Mouse (Mus musculus): ENCODE measurements around the gene Ctns.

The Ctns gene

DNA sequence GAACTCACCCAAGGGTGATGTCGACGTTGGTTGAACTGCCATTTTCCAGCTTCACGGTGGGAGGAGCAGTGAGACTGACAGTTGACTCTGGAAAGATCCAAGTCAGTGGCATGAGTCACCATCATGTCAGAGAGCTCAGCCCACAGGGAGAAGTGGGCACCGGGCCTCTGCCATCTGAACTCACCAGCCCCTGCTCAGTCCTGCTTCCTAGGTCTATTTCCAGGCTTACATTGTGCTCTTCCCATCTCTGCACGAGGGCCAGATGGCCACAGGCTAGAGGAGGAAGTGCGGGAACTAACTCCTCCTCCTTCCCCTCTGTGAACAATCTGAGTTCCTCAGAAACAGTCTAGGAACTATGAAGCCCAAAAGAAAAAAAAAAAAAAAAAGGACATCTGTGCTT lies 5.8 kb downstream of the Ctns start:
- DNase-seq (ENCODE audit: low spot score in 2 of 2): no peak

DNA sequence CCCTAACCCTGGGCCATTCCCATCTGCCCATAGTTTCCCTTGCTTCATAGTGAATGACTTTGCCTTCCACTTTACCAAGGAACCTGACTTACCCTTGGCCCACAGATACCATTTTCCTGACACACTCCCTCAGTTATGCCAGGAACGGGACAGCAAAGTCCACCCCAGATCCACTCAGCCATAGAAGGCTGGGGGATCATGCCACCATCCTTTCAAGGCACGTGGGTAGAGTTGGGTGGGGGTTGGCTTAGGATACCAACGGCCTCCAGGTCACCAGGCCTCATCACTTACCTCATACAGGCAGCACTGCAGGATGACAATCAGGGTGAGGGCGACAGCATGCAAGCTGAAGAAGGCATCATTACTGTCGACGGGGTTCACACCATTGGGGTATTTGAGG lies 11.6 kb downstream of the Ctns start:
- no peak for DNase-seq (ENCODE audit: low spot score in 2 of 2)

DNA sequence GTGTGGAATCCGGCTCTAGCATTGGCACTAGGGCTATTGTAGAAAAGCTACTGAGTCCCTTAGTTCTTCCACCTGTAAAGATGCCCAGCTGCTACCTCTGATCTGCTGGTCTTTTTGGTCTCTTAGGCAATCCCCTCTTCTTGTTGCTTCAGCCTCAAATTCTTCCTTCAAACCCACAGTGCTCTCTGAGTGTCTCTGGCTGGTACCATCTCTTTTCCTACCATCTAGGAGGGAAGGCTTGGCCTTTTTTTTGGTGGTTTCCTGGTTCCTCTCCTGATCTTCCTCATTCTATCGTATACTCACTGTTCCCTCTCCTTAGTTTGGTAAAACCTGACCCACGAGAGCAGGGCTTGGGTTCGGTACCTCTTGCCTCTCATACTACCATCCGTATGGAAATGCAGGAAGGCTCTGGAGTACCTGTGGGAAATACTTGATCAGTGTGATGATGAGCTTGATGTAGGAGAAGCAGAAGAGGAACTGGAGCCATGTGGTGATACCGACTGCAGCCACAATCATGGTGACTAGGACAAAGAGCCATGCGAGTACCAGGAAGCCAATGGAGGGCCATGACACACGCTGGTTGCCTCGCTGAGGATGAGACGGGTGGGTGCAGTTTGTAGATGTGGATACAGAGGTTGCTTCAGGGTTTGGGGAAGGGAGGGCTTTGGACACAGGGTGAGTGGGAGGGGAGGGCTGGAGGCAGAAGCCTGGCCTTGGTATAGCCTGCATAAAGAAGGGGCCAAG lies 12.8 kb downstream of the Ctns start:
- DNase-seq (ENCODE audit: low spot score in 2 of 2): no peak

DNA sequence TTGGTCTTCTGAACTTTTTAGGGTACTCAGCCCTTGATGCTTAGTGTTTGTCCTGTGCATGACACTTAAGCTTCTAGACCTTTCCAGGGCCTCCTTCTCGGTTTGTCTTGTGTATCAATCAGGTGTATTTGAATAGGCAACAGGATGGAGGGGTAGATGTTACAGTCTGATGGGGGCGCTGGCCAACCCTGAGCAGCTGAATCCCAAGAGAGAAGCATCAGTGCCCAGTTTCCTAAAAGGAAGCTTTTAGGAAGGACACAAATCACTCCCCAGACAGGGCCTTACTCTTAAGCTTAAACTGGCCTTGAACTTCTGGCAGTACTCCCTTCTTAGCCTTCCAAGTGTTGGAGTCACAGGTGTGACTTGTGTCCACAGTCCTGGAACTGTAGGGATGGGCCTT lies 20.9 kb downstream of the Ctns start:
- DNase-seq (ENCODE audit: low spot score in 2 of 2): no peak

DNA sequence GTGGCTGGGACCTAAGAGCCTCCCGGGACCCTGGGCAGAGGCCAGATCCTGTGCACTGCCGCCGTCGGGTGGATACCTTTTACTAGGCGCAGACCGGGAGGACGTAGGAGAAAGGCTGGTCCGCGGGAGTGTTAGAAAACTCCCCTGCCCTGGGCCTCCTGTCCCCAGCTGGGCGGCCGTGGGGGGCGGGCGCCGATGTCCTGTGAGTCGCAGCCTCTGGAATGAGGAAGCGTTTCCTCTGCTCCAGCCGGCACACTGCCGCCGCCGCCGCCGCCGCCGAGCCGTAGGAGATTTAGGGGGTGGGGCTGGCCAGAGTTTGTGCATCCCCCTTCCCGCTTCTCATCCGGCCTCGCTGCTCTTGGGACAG lies 21.4 kb downstream of the Ctns start:
- peak; percentile 84 to 89 for DNase-seq (ENCODE audit: low spot score in 2 of 2)

DNA sequence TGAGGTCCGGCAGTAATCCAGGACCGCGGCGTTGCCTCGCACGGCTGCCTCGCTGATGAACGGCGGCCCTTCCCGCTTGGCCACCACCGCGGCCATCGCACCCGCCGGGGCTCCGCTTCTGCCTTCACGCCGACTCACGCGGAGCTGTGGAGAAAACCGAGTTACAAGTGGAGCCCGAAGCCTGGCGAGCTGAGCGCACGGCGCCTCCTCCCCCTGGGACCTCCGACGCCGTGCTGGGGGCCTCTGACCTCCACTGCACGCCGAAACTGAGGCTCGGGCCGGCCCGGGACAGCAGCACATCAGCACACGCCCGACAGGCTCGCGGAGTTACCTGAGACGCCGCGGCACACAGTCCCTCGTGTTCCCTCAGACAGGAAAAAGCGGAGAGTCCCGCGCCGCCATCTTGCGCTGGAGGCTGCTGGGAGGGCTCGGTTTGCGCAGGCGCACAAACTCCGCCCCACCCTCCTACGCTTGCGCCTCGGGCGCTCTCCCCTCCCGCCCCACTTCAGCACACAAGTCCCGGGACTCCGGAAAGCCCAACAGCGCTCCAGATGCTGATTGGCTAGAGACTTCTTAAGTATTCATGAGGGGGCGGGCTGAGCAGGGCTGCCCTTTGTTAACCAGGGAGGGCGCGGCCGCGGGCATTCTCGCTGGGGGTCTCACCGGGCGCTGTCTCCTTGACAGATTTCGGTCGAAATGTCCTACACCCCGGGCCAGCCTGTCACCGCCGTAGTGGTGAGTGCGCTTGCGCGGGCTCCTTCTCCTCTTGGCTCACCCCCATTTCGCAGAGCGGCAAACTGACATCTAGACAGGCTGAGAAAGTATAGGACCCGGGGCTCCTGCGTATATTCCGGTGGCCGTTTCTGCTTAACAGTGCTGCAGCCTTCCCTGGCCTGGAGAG lies 22.0 kb downstream of the Ctns start, which contains the start of the genes Emc6 and Tax1bp3:
Gene Emc6, minus strand, starts transcription at position 430 of the 901 bp plus-strand sequence.
Gene Tax1bp3, plus strand, starts transcription at position 476 of the 901 bp plus-strand sequence.
- DNase-seq (ENCODE audit: low spot score in 2 of 2): peak; percentile 95 to 97

DNA sequence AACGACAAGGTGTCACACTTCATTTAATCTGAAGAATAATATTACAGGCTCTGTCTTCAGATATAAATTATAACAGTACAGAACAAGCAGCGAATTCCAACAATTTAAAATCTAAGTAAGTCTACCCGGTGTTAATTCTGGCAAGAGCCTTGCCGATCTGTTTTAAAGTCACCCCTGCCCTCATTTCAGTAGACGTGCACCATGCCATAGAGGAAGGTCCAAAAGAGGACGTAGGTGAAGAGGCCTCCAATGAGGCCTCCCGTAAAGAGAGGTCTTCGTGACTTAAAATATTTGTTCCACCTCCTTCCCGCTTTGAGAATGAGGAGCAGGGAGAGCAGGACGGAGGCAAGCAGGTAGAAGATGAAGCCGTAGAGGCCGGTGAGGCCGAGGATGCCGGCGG lies 22.7 kb downstream of the Ctns start:
- no peak for DNase-seq (ENCODE audit: low spot score in 2 of 2)

DNA sequence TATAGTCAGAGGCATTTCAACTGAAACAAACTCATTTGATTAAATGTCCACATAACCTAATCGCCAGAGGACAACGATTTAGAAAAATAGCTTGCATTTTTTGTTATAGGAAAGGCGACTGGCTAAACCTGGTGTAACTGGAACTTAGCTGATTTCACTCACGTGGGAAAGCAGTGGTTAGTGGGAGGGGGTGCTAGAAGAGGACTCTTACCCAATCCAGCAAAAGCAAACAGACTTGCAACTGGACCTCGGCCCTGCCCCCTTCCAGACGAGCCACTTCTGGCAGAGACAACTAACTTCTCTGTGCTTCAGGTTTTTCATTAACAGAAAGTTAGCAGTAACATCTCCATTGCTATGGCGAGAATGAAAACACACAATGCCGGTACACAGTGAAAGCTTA lies 23.2 kb downstream of the Ctns start:
- DNase-seq (ENCODE audit: low spot score in 2 of 2): no peak

DNA sequence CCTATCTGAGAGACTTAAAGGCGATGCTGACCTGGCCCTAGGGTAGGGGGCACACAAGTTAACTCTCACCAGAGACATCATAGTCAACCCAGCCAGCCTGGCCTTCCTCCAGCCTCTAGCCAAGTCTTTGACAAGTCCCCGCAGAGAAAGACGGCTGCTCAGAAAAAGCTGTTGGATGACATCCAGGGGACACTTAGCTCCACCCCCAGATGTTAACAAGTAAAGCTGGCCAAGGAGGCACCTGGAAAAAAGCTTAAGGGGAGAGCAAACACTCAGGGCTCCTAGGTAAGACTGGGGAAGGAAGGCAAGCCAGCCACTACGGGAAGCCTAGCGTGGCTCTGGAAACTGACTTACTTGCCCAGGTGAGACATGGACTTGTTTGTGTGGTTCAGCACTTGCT lies 26.7 kb downstream of the Ctns start:
- DNase-seq (ENCODE audit: low spot score in 2 of 2): no peak

DNA sequence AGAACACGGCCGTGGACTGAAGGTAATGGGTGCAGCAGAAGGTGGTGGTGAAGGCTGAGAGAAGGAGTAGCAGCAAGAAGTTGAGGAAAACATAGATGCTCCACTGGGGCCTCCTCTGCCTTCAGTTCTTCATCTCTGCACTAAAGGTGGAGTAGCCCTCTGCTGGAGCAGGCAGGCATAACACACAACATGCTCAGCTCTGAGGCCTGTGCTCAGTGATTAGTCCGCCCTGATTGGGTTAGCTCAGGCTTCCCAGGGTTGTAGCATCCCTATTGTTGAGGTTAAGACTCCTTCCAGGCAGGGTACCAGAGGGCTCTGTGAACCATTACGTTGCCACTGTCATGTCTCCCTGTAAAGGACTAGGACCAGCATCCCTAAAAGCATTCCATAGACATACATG lies 29.6 kb downstream of the Ctns start:
- DNase-seq (ENCODE audit: low spot score in 2 of 2): peak in 1 of 2 experiments; percentile 69

DNA sequence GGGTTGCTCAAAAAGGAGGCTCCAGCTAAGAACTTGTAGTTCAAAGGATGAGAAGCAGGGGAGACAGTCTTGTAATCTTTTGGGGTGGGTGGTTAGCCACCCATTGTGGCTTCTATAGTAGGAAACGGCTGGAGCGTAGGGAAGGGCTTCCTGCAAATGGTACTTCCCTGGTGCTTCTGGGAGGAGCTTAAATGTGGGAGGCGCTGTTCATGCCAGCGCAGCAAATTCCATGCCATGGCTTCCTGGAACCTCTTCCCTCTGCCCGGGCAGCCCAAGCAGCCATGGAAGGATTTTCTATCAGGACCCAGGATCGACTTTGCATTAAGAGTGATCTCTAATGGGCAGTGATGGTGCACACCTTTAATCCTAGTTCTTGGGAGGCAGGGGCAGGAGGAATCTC lies 30.3 kb downstream of the Ctns start:
- DNase-seq (ENCODE audit: low spot score in 2 of 2): no peak

DNA sequence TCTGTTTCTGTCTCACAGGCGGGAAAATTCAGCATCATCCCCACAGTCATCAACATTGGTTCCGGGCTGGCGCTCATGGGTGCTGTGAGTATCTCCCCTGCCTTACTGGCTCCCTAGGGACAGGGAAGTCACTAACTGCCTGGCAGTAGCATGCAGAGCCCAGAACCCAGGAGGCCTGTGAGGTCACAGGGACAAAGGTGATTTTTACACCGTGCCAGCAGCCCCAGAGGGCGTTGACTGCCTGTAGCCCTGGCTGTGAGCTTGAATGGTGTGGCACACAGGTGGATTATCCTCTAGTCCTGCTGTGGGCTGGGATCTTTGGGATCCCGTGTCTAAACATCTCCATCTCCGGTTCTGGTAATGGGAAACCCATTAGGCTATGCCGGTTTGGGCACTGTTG lies 30.8 kb downstream of the Ctns start:
- DNase-seq (ENCODE audit: low spot score in 2 of 2): no peak

DNA sequence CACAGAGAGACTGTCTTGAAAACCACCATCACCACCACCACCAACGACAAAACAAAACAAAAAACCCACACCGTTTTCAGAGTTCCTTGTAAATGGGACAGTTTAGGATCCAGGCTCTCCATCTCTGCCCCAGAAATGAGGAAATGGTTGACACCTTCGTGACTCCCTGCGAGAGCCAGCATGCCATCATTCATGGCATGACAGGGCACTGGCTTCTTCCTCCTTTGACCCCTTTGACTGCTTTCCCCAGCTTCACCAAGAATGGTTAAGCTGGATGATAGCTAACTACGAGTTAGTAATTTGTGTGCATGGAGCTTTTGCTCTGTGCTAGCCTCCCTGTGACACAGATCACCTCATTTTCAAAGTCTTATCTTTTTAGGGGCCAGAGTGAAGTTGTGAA lies 36.6 kb downstream of the Ctns start:
- no peak for DNase-seq (ENCODE audit: low spot score in 2 of 2)

DNA sequence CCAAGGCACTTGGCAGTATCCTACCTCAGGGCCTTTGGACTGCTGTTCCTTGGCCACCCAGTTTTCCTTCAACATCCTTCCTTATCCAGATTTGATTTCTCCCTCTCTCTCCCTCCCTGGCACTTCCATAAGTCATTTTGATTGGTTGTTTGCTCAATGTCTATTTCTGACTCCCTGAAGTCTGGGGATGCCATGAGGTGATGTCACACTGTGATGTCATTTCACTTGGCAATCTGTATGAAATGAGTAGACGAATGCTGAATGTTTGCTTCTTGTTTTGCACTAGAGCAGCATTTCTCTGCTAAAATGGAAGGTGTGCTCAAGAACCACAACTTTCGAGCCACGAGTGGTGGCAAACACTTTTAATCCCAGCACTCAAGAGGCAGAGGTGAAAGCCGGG lies 37.2 kb downstream of the Ctns start:
- DNase-seq (ENCODE audit: low spot score in 2 of 2): no peak

DNA sequence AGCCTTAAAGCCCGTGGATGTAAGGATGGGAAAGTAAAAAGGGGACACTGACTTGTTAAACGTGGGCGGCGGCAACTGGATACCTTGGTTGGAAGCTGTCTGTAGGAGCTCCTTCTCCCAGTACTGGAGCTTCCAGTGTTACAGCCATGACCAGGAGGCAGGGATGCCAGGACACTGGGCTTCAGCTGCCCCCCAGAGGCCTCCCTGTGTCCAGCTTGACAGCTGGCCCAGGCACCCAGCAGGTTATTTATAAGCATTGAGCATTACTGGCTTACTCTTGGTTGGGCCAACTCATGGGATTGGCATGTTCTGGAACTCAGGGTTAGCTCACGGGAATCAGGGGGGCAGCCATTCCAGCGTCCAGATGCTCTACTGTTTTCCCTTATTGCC lies 38.0 kb downstream of the Ctns start:
- no peak for DNase-seq (ENCODE audit: low spot score in 2 of 2)

DNA sequence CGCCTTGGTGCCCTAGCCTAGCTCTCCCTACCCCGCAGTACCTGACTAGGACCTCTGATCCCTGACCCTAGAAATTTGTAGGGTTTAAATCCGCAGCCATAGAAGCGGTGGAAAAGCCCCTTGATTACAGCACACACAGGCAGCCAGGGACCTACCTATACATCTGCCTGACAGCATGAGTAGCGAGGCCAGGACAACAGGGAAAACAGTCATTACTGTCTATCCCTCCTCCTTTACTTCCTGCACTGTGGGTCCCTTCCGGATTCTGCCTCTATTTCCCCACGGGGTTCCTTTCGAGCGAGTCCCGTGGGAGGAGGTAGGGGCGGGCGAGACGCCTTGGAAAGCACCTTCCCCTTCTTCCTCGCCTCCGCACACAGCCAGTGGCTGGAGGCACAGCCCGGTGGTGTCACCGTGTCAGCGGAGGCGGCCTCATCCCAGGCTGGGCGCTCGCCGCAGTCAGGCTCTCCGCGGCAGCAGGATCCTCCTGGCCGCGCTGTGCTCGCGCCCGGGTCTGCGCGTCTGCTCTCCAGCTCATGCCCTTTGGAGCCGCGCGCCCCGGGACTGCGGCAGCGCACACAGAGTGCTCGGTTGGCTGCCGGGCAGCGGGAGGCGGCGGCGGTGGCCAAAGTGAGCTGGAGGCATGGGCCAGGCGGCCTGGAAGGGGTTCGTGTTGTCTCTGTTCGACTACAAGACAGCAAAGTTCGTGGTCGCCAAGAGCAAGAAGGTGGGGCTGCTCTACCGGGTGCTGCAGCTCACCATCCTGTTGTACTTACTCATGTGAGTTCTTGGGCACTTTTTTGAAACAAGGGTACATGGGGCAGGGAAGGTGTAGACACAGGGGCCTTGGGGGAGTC lies 38.7 kb downstream of the Ctns start, which contains the start of gene P2rx5:
Gene P2rx5, plus strand, starts transcription at position 465 of the 854 bp plus-strand sequence.
- DNase-seq (ENCODE audit: low spot score in 2 of 2): no peak

DNA sequence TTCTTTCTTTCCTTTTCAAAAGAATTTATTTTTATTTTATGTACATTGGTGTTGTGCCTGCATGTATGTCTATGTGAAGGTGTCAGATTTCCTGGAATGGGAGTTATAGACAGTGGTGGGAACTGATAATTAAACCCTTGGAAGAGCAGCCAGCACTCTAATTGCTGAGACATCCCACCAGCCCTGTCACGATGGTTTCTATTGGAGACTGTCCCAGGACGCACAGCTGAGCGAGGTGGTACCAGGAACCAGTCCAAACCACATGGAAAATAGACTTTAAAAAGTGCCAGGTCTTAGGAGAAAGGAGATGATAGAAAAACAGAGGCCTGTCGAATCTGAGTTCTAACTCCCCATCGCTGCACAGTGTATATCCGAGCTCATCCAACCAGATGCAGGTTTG lies 43.8 kb downstream of the Ctns start:
- DNase-seq (ENCODE audit: low spot score in 2 of 2): no peak

DNA sequence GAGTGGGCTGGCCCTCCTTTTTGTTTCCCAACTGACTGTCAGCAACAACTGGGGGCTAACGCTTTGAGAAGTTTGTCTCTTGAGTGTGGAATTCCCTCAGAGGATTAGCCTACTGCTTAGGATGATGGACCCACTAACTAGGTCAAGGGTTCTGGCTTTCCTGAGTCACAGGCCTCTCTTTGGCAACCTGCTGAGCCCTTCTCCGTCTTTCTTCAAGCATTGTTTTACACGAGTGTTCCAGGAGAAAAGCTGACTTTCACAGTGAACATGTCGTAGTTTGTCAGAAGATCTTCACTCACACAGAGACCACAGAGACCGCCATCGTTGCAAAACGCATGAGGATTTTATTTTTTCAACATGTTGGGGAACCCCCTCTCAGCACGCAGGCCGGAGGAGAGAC lies 50.6 kb downstream of the Ctns start:
- no peak for DNase-seq (ENCODE audit: low spot score in 2 of 2)

DNA sequence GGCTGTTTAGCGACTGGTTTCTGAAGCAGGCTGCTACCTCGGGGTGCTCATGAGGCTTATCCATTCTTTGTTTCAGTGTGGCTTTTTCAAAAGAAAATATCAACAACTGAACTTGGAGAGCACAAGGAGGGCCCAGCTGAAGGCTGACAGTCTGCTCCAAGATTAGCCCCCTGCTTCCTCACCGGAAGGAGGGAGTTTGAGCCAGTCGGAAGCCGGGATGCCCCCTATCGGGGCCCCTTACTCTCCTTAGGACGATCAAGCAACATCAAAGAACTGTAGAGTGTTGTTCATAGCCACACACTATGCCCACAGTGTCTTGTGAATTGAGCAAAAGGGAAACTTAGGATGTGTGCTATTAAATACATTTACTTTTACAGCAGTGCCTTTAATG lies 51.9 kb downstream of the Ctns start:
- no peak for DNase-seq (ENCODE audit: low spot score in 2 of 2)

DNA sequence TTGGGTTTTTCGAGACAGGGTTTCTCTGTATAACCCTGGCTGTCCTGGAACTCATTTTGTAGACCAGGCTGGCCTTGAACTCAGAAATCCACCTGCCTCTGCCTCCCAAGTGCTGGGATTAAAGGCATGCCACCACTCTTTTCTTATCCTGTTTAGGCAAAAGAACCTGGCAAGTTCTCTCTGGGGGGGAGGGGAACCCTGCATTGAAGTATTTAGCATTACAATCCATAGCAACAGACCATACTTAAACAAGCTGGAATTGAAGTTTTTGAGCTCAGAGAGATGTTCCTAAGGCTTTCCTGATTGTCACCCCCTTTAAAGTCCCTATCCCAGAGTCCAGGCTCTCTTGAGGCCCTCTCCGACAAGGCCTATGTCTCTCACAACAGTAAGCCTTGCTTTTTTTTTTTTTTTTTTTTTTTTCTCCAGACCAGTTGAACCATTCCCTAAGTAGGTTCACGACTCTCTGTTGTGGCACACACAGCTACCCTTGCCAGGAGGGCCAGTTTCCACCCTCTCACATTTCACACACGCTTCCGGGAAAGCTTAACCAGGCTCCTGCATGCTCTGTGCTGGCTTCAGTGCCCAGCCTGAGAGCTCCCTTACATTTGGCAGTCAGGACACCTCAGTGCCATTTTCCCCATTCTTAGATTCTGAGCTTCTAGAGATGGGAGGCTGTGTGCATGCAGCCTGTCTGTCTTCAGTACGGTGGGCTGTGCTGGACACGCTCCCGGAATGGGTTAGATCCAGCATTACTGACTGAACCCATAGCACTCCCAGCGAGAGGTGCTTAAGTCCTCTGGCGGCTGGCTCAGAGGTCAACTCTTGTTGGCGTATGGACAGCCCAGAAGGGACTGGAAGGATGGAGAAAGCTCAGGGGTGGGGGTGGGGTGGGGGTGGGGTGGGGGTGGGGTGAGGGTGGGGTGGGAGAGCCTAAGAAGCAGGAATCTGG lies 52.5 kb downstream of the Ctns start:
- no peak for DNase-seq (ENCODE audit: low spot score in 2 of 2)

DNA sequence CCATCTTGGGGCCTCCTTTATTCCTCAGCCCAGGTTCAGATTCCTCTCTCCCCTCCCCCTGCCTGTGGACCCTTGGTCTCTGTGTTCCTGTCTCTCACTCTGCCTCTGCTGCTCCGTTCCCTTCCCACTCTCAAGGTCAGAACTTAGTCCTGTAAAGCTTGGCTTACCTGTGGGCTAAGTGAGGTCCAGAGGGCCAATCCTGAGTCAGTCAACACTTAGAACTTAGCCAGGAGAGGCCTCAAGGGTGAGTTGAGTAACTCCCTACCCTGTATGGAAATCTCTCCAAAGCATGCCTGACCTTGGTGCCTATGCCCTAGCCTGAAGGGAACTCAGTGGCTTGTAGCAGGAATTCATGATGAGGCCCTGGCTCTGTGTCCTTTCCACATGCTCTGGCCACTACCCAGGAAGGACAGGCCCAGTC lies 54.6 kb downstream of the Ctns start:
- DNase-seq (ENCODE audit: low spot score in 2 of 2): no peak
